Mouse (Mus musculus): ENCODE results near the gene H2-T22. TPM values are rescaled to one million over a fixed set of nuclear protein-coding genes. Genes with fewer than 3 reads are reported as not detected.
A peak's percentile ranks its signal among the peaks of the same experiment; 100 is the strongest.

The H2-T22 gene
- total RNA-seq, 1 experiment from 2014 or later, result 131 TPM

- ATAC-seq (replicated peaks; ENCODE audit: insufficient number of reproducible peaks, low FRiP score, low TSS enrichment, poor library complexity, severe bottlenecking), result no peak
Observed at GRCm38 (mm10) chr17:36001121-36001897, 41.2 kb downstream of the H2-T22 start.

- ATAC-seq (replicated peaks; ENCODE audit: insufficient number of reproducible peaks, low FRiP score, low TSS enrichment, poor library complexity, severe bottlenecking), result no peak
Observed at GRCm38 (mm10) chr17:36000349-36000748, 42.2 kb downstream of the H2-T22 start.

DNA sequence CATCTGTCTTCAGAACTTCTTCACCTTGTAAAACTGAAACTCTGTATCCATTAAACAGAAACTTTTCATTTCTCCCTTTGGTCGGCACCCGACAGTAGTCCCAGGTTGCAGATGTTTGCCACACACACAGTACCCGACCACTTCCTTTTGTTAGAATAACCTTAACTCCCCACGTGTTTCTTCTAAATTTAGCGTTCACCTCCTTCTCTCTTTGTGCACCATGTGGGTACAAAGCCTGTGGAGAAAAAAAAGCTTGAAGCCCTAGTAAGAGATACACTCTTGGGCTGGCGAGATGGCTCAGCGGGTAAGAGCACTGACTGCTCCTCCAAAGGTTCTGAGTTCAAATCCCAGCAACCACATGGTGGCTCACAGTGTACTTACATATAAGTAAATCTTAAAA lies 43.2 kb downstream of the H2-T22 start:
- 0 out of 2 replicates have a peak, but pooled peaks have one; percentile 16 for ATAC-seq (replicated peaks; ENCODE audit: insufficient number of reproducible peaks, low FRiP score, low TSS enrichment, poor library complexity, severe bottlenecking)

DNA sequence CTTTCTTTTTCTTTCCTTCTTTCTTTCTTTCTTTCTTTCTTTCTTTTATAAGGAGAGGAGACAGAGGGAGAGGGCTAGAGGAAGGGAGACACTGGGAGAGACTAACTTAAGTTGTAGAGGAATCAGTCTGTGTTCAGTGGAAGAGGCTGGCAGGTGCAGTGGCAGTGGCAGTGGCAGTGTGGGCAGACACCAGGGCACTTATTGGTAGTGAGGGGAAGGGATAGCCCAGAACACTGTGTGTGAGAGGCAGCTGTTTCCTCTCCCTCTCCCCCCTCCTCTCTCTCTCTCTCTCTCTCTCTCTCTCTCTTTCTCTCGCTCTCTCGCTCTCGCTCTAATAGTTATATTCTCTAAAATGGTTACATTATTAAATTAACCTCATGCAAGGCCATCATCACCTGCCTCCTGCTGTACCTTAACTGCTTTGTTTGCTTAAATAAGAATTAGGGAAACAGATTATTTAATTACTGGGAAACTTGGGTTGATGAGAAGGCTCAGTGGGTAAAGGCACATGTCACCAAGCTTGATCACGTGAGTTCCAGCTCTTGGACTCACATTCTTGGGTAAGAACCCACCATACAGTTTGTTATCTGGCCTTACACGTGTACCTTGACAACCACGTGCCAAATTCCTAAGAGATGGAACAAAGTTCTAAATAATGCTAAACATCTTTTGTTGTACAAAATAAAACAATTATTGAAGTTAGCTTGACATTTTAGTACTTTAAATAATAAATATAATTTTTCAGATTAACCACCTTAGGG lies 43.8 kb downstream of the H2-T22 start:
- no peak for ATAC-seq (replicated peaks; ENCODE audit: insufficient number of reproducible peaks, low FRiP score, low TSS enrichment, poor library complexity, severe bottlenecking)

DNA sequence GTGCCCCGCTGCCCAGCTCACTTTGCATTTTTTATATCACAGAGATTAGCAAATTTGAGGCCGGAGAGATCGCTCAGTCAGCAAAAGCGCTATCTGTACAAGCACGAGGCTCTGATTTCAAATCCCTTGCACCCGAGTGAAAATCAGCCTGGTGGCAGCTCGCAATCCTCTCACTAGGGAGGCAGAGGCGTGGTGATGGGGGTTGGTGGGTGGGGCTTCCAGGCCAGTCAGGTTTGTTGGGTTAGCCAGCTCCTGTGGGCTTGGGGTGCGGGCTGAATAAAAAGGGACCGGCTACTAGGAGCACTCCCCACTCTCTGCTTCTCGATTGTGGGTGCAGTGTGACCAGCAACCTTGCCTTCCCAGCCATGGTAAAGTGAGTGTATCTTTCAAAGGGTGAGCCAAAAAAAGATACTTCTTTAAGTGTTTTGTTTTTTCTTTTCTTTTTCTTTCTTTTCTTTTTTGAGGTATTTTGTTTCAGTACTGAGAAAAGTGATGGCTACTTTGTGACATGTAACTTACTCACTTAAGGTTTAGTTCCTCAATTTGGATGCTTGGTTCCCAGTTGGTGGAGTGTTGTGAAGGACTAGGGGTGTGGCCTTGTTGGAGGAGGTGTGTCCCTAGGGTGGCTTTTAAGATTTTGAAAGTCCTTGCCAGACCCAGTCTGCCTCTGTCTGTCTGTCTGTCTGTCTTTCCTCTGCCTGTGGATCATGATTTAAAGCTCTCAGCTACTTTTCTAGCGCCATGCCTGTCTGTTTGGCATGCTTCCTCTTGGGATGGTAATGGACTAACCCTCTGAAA lies 44.6 kb downstream of the H2-T22 start:
- peak; percentile 51 for ATAC-seq (replicated peaks; ENCODE audit: insufficient number of reproducible peaks, low FRiP score, low TSS enrichment, poor library complexity, severe bottlenecking)

GRCm38 (mm10) chr17:35996949-35997348 lies 45.6 kb downstream of the H2-T22 start:
- ATAC-seq (replicated peaks; ENCODE audit: insufficient number of reproducible peaks, low FRiP score, low TSS enrichment, poor library complexity, severe bottlenecking), result peak; percentile 75

- ATAC-seq (replicated peaks; ENCODE audit: insufficient number of reproducible peaks, low FRiP score, low TSS enrichment, poor library complexity, severe bottlenecking), result no peak
Observed at GRCm38 (mm10) chr17:35994879-35995240, 47.7 kb downstream of the H2-T22 start.

- peak; percentile 64 for ATAC-seq (replicated peaks; ENCODE audit: insufficient number of reproducible peaks, low FRiP score, low TSS enrichment, poor library complexity, severe bottlenecking)
Observed at GRCm38 (mm10) chr17:35994175-35994878, 48.2 kb downstream of the H2-T22 start.

DNA sequence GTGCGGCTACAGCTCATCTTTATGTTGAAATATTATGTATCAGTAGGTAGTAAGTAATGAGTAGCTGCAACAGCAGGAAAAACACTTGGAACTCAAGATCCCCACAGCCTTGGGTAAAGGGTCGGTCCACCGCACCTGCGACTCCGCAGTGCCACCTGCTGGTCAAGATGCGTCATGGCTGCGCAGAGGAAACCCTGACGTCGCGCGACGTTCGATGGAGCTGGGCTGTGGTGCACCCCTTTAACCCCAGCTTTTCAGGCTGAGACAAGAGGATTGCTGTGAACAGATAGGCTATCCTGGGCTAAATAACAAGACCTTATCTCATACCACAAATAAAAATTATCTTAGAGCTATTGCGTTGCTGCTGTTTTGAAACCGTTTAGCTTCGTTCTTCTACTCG lies 48.9 kb downstream of the H2-T22 start:
- ATAC-seq (replicated peaks; ENCODE audit: insufficient number of reproducible peaks, low FRiP score, low TSS enrichment, poor library complexity, severe bottlenecking), result peak; percentile 61

DNA sequence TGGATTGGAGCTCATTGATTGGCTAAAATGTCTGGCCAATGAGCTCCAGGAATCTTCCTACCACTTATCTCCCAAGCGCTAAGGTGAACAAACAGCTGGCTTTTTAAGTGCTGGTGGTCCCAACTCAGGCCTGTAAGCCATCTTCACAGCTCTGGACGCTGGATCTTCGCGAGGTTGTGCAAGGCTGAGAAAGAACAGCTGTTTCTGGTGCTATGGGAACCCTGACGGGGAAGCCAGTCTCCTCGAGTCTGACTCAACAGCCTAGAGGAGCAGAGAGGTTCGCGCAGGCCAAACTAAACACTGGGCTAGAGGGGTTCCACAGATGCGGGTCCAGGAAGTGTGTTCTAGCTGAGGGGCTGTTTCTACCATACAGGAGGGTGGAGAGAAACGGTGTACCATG lies 50.8 kb downstream of the H2-T22 start:
- no peak for ATAC-seq (replicated peaks; ENCODE audit: insufficient number of reproducible peaks, low FRiP score, low TSS enrichment, poor library complexity, severe bottlenecking)

Other genes with a start within 250 kb of the H2-T22 start
- gene Ier3, start 221.1 kb downstream of the H2-T22 start, total RNA-seq (2017), result 17.2 to 77.7 TPM (median 52.8 TPM) in 3 replicates
- gene Flot1, start 219.5 kb downstream of the H2-T22 start, total RNA-seq (2017), result 70.0 to 84.2 TPM (median 77.9 TPM) in 3 replicates
- gene Tubb5, start 204.4 kb downstream of the H2-T22 start, total RNA-seq (2017), result 138 to 179 TPM (median 139 TPM) in 3 replicates
- gene Mdc1, start 201.2 kb downstream of the H2-T22 start, total RNA-seq (2017), result 10.9 to 26.0 TPM (median 11.1 TPM) in 3 replicates
- gene Nrm, start 181.4 kb downstream of the H2-T22 start, total RNA-seq (2017), result 18.1 to 25.9 TPM (median 25.6 TPM) in 3 replicates
- gene Ppp1r18, start 177.2 kb downstream of the H2-T22 start, total RNA-seq (2017), result 65.6 to 113 TPM (median 72.3 TPM) in 3 replicates
- gene Dhx16, start 162.9 kb downstream of the H2-T22 start, total RNA-seq (2017), result 67.7 to 106 TPM (median 105 TPM) in 3 replicates
- 1.8 to 10.4 TPM (median 5.7 TPM) in 3 replicates for gene 2310061I04Rik, start 145.3 kb downstream of the H2-T22 start, total RNA-seq (2017)
- gene Atat1, start 132.7 kb downstream of the H2-T22 start, total RNA-seq (2017), result 13.9 to 18.7 TPM (median 14.2 TPM) in 3 replicates
- gene Mrps18b, start 126.4 kb downstream of the H2-T22 start, total RNA-seq (2017), result 26.6 to 31.6 TPM (median 29.0 TPM) in 3 replicates
- gene Ppp1r10, start 126.3 kb downstream of the H2-T22 start, total RNA-seq (2017), result 103 to 230 TPM (median 106 TPM) in 3 replicates
- gene Abcf1, start 73.0 kb downstream of the H2-T22 start, total RNA-seq (2017), result 177 to 254 TPM (median 221 TPM) in 3 replicates
- 23.0 to 44.8 TPM (median 31.8 TPM) in 3 replicates for gene Gnl1, start 62.9 kb downstream of the H2-T22 start, total RNA-seq (2017)
- 14.8 to 25.6 TPM (median 22.1 TPM) in 3 replicates for gene Prr3, start 62.5 kb downstream of the H2-T22 start, total RNA-seq (2017)
- gene H2-T24, start 22.2 kb downstream of the H2-T22 start, total RNA-seq (2017), result 59.4 to 98.9 TPM (median 63.8 TPM) in 3 replicates
- 372 to 405 TPM (median 385 TPM) in 3 replicates for gene H2-T23, start 9.9 kb downstream of the H2-T22 start, total RNA-seq (2017)
- gene Gm6034, start 214 bp upstream of the H2-T22 start, total RNA-seq (2017), result 0.49 to 1.0 TPM in 2 of 3 replicates, not detected in the other
- 0.64 TPM in 1 of 3 replicates, not detected in the others for gene Gm11127, start 15.6 kb upstream of the H2-T22 start, total RNA-seq (2017)
- gene Gm19684, start 78.9 kb upstream of the H2-T22 start, total RNA-seq (2017), result 1.4 to 2.5 TPM in 2 of 3 replicates, not detected in the other
- gene Gm7030, start 86.7 kb upstream of the H2-T22 start, total RNA-seq (2017), result not detected in 3 replicates
- gene Gm8909, start 125.8 kb upstream of the H2-T22 start, total RNA-seq (2017), result 3.5 TPM in 1 of 3 replicates, not detected in the others
- not detected in 3 replicates for gene H2-T3, start 147.5 kb upstream of the H2-T22 start, total RNA-seq (2017)
- 51.0 to 53.1 TPM (median 52.6 TPM) in 3 replicates for gene Rpp21, start 215.3 kb upstream of the H2-T22 start, total RNA-seq (2017)
- 36.0 to 56.8 TPM (median 40.5 TPM) in 3 replicates for gene Trim39, start 229.5 kb upstream of the H2-T22 start, total RNA-seq (2017)
- not detected in 3 replicates for gene H2-M10.2, start 243.7 kb upstream of the H2-T22 start, total RNA-seq (2017)